Mouse (Mus musculus) gonadal fat pad, adult 2 months (tissue): ENCODE data around the gene Igsf23. TPM values are rescaled to one million over a fixed set of nuclear protein-coding genes. Genes with fewer than 3 reads are reported as not detected.
A peak's percentile ranks its signal among the peaks of the same experiment; 100 is the strongest.
"Not testable (repeated sequence)": the region's sequence is repeated elsewhere in the genome, so short reads cannot be mapped to it uniquely, and the experiment has no call there.

Experiments used
- DNase-seq: peaks from one replicate; pipeline ENCODE4 v3.0.0-alpha.2; 2012; ENCODE audit warnings: low read depth
- polyA plus RNA-seq: library from polyadenylated mRNA; depleted of rRNA; stranded (reverse); fragments of >200 nt; gene quantifications from 2 replicates; pipeline ENCODE4 v1.2.3, GENCODE M21; 2012; rRNA removed

Igsf23 gene
- polyA plus RNA-seq, result 0.20 and 0.37 TPM in 2 replicates

DNA sequence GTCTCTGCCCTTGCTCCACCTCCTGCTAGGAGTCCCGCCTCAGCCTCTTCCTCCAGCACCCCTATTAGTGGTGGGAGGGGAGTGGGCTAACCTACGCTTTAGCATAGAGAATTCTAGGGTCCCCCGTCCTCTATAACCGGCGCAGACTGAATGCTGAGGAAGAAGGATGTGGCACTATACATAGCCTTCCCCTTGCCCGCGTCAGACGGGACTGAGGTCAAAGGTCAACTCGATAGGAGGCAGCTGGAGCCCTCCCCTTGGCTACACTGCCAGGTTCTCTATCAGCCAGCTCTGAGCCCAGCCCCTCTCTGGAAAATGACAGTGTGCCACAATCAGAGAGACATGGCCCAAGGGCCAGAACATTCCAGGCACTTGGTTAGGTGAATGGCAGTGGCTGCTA is at the start of gene Igsf23:
Gene Igsf23 (minus strand): TSS at position 168 of the 400 bp plus-strand sequence.
- no peak for DNase-seq

DNA sequence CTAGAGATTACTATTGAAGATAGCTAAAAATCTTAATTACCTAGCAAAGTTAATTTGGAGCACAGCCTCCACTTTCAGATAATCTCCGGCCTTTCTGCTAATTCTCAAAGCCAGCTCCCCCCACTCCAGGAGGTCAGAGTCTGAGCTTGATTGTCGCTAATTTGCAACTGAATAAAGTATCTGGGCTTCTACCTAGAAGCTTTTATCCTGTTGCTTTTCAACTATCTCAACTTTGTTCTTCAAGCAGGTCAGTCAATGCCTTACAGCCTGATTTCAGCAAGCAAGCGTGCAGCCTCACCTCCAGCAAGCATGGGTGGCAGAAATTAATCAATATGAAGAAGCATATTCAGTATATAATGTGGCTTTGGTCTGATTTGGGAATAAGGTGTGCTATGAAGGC is 46.2 kb upstream of the Igsf23 start:
- not testable (repeated sequence) for DNase-seq

DNA sequence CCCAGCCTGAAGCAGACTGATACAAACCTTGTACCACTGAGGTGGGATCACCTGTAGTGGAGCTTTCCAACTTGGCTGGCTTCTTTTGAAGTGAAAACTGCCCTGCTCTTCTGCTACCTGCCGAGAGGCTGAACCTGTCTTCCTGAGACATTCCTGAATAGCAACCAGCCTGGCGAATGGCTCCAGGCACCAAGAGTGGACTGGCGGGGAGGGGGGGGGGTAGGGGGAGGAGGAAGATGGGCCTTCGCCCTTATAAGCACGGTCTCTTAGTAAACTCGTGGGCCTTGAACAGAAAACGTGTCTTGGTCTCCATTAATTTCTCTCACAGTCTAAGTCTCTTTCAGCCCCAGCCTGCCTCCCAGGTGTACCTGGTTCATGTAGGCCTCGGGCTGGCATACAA is 40.6 kb upstream of the Igsf23 start, which contains the start of gene Nlrp9b:
Gene Nlrp9b (plus strand): TSS at position 301 of the 400 bp plus-strand sequence.
- DNase-seq, result not testable (repeated sequence)

DNA sequence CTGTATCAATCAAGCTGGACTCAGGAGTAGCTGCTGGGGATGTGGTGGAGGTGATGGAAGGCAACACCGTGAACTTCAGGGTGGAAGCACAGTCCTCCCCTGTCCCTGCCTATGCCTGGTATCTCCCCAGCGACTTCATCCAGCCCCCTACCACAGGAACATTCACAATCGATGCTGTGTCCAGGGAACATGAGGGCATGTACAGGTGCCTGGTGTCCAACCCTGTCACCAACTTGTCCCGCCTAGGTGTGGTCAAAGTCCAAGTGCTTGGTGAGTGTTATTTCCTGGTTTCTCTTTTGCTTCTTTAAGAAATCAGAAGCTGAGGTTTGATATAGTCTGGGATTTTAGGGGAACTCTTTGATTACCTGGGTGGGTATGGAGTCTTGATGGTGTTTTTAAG is 21.0 kb upstream of the Igsf23 start:
- DNase-seq, result no peak

- no peak for DNase-seq
Observed at GRCm38 (mm10) chr7:19970196-19970595, 19.6 kb upstream of the Igsf23 start.

- DNase-seq, result no peak
Observed at GRCm38 (mm10) chr7:19969541-19970090, 19.1 kb upstream of the Igsf23 start.

DNA sequence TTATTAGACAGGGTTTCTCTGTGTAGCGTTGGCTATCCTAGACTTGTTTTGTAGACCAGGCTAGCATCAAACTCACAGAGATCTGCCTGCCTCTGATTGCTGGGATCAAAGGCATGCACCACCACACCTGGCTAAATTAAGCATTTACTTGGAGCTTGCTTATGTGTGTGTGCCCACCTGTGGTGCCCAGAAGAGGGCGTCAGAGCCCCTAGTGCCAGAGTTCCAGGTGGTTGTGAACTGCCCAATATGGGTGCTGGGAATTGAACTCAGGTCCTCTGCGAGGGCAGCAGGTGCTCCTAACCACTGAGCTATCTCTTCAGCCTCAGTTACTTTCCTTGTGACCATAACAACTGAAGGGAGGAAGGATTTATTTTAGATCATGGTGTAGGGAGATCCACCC is 18.6 kb upstream of the Igsf23 start:
- no peak for DNase-seq

- DNase-seq, result no peak
Observed at GRCm38 (mm10) chr7:19964985-19965579, 14.5 kb upstream of the Igsf23 start, which contains the start of gene Ceacam20. Ceacam20 (plus strand) TSS chr7:19965412.

GRCm38 (mm10) chr7:19962423-19962822 is 11.9 kb upstream of the Igsf23 start:
- DNase-seq, result no peak

DNA sequence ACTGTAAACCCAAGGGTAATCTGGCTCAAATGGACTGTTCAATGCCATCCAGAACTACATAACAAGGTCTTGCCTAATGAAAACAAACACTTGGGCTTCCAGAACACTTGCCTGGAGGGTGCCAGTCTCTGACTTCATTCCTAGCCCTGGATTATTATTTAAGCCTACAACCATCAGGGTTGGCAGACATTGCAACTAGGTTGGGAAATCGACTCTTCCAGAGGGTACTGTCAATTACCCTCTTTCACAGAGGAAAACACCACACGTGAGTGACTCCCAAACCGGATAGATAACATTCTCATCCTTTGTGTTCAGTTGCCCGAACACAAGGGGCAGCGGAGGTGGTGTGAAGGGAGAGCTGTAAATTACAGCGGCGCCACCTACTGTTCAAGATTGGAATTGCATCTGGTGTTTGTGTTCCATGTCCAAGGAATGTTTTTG is 5.8 kb upstream of the Igsf23 start:
- DNase-seq, result peak; percentile 92

- peak; percentile 46 for DNase-seq
Observed at GRCm38 (mm10) chr7:19955861-19956260, 5.3 kb upstream of the Igsf23 start.

DNA sequence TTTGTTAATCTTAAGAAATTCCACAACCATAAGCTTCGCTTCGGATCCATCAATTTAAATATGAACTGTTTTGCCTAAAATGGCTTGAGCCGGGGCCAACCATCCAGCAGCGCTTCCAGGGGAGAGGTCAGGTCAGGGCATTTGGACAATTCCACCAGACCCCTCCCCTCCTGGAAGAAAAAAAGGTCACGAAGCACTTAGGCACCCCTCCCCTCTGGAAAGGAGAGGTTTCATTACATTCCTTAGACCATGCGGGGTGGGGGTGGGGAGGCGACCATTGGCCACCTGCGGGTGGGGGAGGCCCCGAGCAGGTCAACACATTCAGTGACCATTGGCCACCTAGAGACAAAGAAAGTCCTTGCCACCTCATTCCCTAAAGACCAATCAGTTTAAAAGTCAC is 2.5 kb upstream of the Igsf23 start:
- no peak for DNase-seq

DNA sequence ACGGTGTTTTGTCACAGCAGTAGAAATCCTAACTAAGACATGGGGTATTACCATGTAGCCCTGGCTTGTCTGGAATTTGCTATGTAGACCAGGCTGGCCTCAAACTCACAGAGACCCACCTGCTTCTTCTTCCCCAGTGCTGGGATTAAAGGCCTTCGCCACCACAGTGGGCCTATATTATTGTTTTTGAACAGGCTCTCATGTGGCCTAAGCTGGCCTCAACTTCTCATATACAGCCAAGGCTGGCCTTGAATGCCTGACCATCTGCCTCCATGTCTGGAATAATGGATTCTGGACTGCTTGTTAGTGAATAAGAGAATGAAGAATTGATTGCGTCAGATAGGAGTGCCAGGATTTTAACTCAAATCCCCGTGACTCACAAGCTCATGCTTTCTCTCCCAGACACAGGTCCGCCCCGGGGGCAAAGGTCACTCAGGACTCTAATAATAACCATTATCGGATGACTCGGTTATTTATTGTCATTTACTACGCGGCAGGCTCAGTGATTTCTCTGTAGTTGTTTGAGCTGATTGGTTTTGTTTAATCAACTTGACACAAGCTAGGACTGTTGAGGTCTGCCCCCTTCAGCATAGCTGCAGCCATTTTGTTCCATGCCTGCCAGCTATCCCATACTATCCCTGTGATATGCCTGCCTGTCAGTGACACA is 1.9 kb upstream of the Igsf23 start:
- no peak for DNase-seq

DNA sequence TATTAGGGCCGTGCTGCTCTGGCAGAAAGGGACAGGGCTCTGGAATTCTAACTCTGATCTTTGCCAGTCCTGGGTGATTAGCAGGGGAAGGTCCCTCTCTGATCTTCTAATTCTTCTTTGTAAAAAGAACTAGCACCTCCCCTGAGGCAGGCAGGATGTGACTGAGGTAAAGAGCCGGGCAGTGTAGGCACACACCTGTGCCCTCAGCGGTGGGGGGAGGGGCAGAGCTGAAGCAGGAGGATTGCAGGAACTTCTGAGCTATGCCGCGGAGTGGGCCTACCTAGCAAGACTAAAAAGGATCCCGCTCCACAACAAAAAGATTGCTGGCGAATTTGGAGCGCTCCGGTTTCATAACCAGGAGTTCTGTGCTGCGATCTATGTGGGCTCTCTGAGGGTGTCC is 560 bp downstream of the Igsf23 start:
- no peak for DNase-seq

- DNase-seq, result no peak
Observed at GRCm38 (mm10) chr7:19948956-19949355, 1.6 kb downstream of the Igsf23 start.

DNA sequence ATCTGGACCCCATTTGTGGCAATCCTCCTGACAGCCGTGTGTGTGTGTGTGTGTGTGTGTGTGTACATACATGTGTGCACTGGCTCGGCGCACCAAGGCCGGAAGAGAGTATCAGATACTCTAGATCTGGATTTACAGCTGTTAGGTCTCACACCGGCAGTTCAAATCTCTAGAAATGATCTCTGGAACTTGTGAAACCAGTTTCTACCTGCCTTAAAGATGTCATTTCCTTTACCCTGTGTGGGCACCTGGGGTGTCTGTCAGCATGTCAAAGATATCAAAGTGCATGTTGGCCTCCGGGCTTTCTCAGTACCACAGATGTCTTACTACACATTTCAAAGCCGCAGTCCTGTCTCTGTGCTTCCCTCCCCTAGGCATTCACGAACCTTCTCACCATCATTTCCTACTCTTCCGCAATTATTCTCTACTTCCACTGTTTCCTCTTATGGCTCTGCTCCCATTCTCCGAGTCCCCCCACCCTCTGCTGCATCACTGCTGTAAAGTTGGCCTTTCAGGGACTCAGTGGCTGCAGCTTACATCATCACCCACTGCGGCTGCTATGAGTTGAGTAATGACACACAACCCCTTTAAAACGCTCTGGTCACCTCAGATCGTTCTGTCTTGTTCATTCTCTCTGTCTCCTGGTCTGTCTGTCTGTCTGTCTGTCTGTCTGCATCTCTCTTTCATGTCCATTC is 4.6 kb downstream of the Igsf23 start:
- DNase-seq, result no peak

DNA sequence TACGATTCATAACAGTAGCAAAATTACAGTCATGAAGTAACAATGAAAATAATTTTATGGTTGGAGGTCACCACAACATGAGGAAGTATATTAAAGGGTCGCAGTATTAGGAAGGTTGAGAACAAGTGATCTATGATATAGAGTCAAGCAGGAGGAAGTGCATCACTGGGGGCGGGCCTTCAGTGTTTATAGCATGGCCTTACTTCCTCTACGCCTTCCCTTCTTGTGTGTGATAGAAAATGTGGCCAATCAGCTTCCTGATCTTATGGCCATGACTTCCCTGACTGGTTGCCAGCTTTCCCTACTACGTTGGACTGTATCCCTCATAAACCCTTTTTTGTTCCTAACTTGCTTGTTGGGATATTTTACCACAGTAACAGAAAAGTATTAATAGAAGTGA is 5.4 kb downstream of the Igsf23 start:
- no peak for DNase-seq

- DNase-seq, result no peak
Observed at GRCm38 (mm10) chr7:19944709-19945108, 5.8 kb downstream of the Igsf23 start.

DNA sequence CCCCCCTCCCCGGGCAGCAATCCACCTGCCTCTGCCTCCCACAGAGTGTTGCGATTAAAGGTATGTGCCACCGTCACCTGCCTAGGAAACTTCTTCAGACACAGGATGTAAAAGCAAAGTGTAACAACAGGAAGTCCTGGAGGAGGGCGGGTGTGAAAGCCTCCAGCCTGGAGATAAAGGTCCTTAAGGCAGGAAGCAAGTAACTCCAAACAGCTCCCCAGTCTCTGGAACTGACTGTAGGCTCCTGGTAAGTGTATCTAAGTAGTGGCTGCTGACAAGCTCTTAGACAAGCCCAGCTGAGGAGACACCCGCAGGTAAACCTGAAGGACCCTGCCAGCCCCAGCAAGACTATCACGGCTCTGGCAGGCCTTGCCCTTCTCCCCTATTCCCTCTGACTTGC is 10.3 kb downstream of the Igsf23 start:
- DNase-seq, result no peak

DNA sequence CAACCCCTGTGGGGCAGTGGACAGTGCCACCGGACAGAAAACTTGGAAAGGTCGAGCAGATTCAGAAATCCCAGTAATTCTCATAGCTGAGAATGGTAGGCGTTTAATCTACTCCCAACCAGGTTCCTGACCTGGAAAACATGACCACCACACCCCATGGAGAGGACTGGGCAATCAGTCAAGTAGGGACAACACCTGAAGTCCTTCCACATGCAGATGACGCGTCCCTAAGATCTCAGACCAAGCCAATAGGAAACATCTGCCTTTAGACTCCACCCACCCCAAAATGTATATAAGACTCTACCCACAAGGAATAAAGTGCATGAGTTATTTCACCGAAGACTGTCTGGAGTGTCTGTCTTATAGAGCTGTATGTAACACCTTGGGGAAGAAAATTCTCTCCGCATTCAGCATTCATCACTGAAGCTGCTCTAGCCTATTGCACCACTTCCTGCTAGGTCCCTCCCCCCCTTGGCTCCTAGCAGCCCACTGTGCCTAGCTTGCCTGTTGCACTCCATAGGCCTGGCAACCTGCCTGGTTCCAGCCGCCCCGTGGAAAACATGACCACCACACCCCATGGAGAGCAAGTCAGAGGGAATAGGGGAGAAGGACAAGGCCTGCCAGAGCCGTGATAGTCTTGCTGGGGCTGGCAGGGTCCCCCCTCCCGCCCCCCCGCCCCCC is 10.9 kb downstream of the Igsf23 start:
- no peak for DNase-seq

DNA sequence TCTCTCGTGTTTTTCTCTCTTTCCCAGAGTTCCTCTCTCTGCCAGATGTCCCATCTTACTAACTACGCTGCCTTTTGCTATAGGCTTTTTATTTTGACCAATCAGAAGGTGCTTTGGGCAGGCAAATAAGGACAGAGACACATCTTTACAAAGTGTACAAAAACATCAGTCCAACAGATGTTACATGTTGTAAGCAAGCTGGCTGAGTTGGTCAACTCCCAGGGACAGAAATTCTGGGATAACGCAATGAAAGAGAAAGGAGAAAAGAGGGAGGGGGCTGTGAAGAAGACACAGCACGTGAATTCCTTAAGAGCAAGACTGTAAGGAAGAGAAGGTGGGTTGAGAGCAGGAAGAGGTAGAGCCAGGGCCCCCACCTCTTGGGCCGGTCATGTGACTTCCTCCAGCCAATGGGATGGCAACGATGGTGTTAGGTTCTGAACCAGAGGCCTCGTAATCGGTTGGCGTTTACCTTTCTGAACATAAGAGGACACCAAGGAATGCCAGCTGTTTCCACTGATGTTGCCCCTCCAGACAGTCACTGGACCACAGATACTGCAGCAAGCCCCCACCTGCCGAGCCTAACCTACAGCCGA is 13.2 kb downstream of the Igsf23 start:
- DNase-seq, result no peak

DNA sequence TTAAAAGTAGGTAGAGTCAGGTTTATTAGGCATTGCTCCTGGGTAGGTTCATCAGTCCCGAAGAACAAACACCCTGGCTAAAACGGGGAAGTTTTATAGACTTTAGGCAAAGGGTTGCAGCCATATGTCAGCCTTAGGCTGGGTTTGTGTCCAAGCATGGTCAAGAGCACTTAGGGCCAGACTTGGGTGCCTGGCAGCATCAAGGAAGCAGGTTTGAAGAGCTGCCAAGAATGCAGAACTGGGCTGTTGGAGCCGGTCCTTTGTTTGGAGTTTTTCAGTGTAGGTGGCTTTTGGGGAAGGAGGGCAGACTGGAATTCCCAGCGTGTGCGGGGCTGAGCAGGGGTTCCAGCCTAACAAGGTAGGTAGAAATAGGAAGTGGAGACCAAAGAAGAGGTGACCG is 14.6 kb downstream of the Igsf23 start:
- no peak for DNase-seq
